Mouse (Mus musculus): ENCODE measurements around the gene Vti1b.

GRCm38 (mm10) chr12:79118991-79119390 lies 53.5 kb downstream of the Vti1b start:
- TF ChIP-seq TAL1 (conservative IDR thresholded peaks at IDR 0.05; ENCODE audit: low read depth, low read length): no peak
- no peak for TF ChIP-seq CTCF (IDR thresholded peaks at IDR 0.05; ENCODE audit: low read depth, low read length)
- no peak for TF ChIP-seq GATA1 (IDR thresholded peaks at IDR 0.05; ENCODE audit: borderline replicate concordance, low read length)
- no peak for TF ChIP-seq POLR2AphosphoS5 (IDR thresholded peaks at IDR 0.05; ENCODE audit: insufficient replicate concordance, low read depth, low read length)
